Mouse (Mus musculus): Measurements from ENCODE around the gene Tomm40.
"Not testable (repeated sequence)": the region's sequence is repeated elsewhere in the genome, so short reads cannot be mapped to it uniquely, and the experiment has no call there.

The Tomm40 gene

DNA sequence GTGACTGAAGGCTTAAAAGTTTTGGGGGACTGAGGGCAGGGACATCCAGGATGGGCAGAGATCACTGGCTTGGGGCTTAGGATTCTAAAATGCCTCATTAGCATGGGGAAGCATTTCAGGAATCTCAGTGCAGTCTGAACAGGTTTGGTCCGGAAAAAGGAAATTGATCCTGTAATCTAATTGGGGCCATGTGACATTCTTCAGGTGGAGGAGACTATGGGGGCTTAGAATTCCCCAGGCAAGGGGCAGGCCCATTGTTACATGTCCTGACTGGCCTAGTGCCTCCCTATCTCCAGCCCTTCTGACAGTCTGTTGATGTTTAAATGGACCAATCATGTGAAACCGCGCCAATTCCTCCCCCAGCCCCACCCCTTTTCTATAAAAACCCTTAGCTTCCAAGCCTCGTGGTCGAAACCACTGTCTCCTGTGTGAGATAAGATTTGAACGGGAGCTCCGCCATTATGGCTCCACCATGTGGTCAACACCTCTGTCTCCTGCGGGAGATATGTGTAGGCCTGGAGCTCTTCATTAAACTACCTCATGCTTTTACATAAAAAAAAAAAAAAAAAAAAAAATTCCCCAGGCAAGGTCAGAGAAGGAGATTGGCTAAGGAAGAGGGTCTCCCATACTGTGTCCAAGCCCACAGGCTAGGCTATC is 28.2 kb downstream of the Tomm40 start:
- DNase-seq (ENCODE audit: low spot score in 2 of 2) = not testable (repeated sequence)

DNA sequence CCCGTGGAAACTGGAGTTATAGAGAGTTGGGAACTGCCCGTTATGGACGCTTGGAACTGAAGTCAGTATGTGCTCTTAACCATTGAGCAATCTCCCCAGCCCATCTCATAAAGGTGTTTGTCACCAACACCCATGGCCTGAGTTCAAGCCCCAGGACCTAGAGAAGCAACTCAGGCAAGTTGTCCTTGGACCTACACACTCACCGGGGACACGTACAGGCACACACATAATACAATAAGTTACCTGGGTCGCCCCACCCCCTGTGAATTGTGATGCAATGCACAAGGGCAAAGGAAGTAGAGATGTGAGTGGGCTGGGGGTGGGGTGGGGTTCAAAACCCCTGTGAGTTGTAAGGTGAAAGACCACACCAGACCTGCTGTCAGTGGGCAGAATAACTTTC is 28.7 kb downstream of the Tomm40 start:
- no peak for DNase-seq (ENCODE audit: low spot score in 2 of 2)

DNA sequence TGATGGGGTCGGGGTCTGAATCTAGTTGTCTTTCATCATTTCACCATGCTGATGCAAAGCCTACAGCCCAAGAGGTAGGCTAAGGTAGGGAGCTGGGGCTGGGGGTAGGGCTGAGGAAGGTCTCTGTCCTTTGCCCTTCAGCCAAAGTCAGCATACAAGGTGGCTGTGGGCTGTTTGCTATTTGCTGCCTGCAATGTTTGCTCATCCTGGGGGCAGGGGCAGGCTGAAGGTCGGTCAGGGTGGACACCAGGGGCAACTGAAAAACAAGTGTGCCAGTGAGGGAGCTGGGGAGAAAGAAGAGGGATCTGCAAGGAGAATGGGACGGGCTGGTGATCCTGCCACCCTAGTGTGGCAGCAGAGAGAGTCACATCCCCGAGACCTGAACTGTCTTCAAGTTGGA is 29.9 kb downstream of the Tomm40 start:
- DNase-seq (ENCODE audit: low spot score in 2 of 2) = no peak

DNA sequence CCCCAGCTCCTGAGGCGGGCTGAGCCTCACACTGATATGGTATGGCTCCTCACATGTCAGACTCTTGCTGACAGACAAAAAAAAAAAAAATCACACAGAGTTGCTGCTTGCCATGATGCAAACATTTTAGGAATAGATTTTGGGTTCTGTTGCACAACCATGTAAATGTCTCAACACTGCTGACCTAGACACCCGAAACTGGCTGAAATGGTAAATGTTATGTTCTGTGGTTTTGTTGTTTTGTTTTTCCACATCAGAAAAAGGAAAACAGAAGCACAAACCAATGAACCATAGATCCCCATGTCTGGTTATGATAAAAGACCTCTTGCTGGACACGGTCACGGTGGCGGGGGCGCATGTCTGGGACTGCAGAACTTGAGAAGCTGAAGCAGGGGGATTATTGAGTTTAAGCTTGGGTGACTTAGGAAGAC is 31.5 kb downstream of the Tomm40 start:
- DNase-seq (ENCODE audit: low spot score in 2 of 2) = no peak

DNA sequence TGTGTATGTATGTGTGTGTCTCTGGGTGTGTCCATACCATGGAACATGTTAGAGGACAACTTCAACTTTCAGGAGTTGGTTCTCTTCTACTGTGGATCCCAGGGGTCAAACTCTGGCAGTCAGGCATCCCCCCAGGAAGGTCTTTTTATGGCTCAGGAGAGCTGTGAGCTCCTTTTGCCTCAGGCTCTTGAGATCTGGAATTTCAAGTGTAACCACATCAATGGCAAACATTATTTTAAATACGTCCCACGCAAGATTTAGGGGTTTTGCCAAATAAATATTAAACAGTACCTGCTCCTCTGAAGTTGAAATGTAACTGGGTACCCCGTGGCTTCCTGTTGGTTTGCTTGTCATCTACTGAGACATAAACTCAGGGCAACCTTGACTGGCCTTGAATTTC is 32.3 kb downstream of the Tomm40 start:
- no peak for DNase-seq (ENCODE audit: low spot score in 2 of 2)

DNA sequence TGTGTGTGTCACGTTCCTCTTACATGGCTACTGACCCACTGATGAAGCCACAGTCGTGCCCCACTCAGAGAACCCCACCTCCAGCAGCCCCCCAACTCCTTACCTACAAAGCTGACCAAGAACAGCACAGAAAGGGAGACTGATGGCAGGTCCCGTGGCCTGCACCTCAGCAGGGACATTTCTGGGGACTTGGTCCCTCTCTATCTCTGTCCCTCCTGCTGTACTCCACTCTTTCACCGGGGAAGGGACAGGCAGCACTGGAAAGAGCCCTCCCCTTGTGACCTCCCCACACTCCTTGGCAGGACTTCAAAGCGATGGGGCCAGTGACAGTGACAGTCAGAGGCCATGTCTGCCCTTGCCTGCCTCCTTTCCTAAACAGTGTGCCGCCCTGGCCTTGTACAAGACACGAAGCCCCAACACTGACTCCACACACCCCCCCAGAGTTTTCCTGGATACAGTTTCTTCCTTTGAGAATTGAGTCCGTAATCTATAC is 34.0 kb downstream of the Tomm40 start, which contains the start of the genes Gm44805 and Apoc4:
Gm44805 (minus strand) TSS at position 222 of the 493 bp plus-strand sequence.
Apoc4 (minus strand) TSS at position 278 of the 493 bp plus-strand sequence.
- DNase-seq (ENCODE audit: low spot score in 2 of 2) = no peak

DNA sequence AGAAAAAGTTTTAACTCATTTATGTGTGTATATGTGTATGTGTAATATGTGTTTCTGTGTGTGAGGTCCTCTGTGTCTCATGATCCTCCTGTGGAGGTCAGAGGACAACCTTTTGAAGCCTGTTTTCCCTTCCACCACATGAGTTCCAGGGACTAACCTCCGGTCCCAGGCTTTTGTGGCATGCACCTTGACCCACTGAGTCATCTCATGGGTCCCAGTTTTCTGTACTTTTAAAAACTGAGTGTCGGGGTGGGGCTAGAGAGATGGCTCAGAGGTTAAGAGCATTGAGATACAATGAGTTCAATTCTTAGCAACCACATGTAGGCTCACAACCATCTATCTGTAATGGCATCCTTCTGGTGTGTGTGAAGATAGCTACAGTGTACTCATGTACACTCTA is 34.5 kb downstream of the Tomm40 start:
- no peak for DNase-seq (ENCODE audit: low spot score in 2 of 2)

DNA sequence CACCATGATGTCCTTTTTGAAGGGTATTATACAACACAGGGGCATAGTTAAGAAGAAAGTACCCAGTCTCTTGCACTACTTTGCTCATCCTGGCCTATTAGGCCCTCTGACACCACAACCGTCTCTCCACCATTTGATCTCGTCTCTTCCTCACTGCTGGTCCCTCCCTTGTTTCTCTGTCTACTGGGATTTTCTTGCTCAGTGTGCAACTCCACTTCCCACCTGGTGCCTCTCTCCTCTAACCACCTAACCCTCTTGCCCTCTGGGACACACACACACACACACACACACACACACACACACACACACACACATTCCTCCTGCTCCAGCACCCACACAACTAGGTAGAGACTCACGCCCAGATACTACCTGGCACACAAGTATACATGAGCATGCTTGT is 36.3 kb downstream of the Tomm40 start:
- no peak for DNase-seq (ENCODE audit: low spot score in 2 of 2)

DNA sequence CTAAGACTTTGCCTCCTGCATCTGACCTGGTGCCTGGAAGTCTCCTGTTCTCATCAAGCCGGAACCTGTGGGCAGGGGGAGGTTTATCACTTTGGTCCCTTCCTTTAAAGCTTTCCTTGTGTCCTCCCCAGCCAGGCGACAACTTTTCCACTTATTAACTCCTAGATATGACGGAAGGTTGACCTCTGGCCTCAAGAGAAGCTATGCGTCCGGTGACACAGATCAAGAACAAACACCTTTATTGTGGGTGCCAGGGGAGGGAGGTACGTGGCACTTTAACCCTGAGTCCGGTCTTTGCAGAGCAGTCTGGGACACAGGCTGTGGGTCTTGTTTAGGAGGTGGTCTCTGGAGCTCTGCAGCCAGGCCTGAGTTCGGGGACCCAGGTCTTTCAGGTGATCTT is 37.4 kb downstream of the Tomm40 start, which contains the start of gene Apoc2:
Apoc2 (minus strand) TSS at position 70 of the 400 bp plus-strand sequence.
- DNase-seq (ENCODE audit: low spot score in 2 of 2) = no peak

DNA sequence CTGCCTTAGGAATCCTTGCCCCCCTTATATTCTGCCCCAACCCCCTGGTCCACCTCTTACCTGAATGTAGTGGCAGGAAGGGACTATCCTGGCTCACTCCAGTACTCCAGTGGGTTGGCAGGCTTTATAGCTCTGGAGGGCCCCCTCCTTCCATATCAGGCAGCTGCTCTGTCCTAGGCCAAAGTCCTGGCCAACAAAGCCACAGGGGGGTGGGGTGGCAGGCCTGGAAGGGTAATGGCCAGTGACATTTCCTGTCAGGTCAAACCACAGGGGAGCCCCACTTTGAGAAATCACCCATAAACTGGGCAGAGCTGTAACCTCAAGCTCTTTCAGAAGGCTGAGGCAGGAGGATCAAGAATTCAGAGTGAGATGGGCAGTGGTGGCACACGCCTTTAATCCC is 38.6 kb downstream of the Tomm40 start:
- no peak for DNase-seq (ENCODE audit: low spot score in 2 of 2)

DNA sequence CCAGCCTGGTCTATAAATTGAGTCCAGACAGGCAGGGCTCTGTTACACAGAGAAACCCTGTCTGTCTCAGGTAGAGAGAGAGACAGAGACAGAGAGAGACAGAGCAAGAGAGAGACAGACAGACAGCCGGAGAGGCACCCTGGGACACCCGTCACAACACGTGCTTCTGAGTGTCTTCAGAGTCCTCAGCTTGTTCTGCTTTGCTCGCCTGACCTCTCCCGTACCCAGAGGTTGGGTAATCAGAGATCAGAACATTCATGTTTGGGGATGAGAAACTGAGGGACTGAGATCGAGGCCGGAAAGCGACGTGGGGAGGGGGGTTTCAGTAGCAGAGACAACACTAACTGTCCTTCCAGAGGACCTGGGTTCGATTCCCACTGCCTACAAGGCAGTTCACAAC is 39.4 kb downstream of the Tomm40 start:
- DNase-seq (ENCODE audit: low spot score in 2 of 2) = no peak

DNA sequence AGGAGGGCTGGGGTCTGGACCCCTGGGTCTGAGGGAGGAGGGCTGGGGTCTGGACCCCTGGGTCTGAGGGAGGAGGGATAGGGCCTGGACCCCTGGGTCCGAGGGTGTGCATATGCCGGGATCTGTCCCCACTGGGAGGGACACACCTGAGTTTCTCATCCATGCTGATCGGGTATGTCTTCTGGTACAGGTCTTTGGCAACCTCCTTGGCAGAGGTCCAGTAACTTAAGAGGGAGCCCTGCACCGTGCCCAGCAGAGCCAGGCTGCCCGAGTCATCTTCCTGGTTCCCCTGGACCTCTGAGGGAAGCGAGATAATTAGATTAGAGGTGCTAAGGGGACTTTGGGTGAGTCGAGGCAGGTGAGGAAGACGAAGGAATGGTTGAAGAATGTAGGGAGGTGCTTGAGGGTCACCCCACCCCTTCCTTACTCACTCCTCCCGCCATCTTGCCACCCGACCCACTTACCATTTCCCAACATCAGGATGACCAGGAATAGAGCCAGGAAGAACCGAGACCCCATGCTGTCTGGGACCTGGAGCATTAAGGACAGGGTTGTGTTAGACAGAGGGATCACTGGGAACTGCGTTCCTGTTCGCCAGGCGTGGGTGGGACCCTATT is 42.0 kb downstream of the Tomm40 start:
- DNase-seq (ENCODE audit: low spot score in 2 of 2) = no peak

DNA sequence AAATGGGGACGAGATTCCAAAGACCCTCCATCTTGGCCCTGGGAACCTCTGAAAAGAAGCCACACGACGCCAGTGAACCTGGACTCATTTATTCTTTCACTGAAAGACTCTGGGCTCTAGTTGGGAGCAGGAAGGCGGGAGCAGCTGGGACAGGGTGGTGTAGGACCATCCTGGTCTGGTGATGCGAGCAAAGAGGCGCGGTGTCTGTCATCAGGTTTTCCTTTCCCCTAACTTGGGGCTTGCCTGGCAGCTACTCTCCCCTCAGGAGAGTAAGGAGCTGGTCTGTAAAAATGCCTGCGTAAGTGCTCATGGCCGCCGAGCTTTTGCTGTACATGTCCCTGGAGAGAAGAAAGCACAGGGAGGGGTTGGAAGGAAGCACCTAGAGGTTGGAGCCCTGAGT is 43.7 kb downstream of the Tomm40 start:
- DNase-seq (ENCODE audit: low spot score in 2 of 2) = no peak

DNA sequence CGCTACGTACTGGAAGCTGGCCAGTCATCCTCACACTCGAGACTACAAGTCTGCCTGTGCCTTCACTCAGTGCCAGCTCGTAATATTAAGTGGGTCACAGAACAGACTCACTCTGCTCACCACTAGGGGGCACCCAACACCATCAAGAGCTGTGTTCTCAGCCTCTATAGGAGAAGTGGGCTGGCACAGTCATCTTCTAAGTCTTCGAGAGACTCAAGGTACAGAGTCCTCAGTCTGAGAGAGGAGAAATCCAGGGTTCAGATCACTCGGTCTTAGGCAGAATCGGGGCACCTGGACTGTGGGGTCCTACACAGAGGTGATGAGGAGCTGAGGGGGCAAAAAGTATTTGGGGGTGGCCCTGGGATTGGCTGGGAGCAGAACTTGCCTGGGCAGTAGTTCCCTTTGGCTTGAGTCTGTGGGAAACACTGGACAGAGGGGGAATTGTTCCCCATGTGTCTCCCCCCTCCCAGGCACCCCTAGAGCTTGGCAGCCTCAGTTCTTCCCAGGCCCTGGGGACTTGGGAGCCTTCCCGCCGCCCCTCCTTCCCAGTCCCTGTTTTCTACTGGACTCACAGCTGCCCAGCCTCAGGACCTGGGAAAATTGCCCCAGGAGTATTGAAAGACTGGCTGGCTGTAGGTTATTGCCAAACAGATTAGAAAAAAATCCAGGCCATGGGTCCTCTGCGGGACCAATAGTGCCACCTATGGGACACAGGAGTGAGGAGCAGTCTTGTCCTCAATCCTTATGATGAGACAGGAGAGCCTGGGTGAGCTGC is 46.1 kb downstream of the Tomm40 start:
- peak; percentile 84 to 91 for DNase-seq (ENCODE audit: low spot score in 2 of 2)

DNA sequence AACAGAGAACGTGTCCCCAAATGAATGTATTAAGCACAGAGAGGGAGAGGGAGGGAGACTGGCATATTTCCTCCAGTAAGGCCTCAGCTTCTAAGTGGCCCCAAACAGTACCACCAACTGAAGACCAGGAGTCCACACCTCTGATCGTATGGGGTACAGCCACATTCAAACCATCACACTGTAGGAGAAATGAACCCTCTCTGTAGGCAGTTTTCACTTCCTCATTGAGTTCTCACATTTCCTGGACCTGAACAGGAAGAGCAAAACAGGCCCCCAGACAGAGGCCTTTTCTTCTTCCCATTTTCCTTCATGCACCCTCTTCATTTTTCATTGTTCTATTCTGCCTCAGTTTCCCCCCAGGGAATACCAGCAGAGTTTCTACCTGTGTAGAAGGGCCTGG is 47.8 kb downstream of the Tomm40 start:
- DNase-seq (ENCODE audit: low spot score in 2 of 2) = no peak

DNA sequence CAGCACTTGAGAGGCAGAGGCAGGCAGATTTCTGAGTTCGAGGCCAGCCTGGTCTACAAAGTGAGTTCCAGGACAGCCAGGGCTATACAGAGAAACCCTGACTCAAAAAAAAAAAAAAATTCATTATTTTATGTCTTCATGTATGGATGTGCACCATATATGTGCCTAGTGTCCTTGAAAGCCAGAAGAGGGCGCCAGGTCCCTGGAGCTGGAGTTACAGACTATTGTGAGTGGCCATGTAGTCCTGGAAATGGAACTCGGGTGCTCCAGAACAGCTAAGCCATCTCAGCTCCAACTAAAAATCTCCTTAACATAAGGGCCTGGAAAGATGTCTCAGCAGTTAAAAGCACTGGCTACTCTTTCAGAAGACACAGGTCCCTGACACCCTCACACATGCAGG is 48.5 kb downstream of the Tomm40 start:
- no peak for DNase-seq (ENCODE audit: low spot score in 2 of 2)

DNA sequence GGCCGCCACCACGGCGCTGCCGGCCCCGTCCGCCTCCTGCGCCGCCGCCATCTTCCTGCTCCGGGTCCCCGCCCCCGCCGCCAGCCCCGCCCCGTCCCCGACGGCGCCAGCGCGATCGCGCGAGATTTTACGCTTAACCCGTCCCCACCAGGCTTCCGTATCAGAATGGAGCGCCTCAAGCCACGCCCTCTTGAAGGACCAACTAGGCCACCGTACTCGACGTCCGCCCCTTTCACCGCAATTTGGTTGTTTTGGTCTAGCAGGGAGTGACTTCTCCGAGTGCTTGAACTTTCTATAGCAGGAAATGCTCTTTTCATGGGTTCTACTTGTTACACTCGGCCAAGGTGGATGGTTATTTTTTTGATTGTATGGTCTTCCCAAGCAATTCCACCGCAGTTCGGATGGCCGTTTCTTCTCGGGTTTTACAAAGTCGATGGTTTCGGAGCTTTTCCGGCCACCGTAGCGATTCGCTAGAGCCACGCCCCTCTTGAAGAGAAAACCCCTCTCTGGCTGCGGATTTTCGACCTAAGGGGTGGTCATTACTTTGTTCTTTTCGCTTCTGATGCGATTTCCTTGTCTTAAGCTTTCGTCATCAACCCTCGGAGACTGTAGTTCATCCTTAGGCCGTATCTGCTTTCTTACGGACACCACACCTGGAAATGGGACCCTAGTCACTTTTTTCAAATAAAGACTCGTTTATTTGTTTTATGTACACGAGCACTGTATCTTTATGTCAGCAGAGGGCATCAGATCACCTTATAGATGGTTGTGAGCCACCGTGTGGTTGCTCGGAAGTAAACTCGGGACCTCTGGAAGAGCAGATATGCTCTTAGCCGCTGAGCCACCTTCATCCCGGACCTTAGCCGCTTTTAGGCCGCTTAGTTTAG is 50.0 kb downstream of the Tomm40 start, which contains the start of gene Clptm1:
Clptm1 (minus strand) TSS at position 79 of the 887 bp plus-strand sequence.
- DNase-seq (ENCODE audit: low spot score in 2 of 2) = peak; percentile 95 to 98

DNA sequence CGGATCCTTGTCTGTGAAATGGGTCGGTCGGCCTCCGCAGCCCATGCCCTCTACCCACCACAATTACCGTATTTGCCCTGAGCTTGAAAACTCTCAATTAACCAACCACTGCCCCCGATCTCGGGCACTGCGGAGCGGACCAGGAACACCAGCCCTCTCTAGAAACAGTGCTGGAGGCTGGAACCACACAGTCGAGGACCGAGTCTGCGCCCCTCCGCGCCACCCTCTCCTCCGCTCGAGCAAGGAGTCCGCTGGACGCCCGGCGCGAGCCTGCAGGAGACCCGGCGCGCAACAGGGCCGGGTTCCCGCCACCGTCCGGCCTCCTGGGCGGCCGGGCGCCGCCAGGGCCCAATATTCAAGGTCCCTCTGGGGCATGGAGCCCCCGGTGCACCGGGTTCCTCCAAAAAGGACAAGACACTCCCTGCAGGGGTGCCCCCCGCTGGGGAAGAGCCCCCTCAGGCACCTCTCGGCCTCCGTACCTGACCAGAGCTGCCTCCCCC is 50.7 kb downstream of the Tomm40 start:
- no peak for DNase-seq (ENCODE audit: low spot score in 2 of 2)

DNA sequence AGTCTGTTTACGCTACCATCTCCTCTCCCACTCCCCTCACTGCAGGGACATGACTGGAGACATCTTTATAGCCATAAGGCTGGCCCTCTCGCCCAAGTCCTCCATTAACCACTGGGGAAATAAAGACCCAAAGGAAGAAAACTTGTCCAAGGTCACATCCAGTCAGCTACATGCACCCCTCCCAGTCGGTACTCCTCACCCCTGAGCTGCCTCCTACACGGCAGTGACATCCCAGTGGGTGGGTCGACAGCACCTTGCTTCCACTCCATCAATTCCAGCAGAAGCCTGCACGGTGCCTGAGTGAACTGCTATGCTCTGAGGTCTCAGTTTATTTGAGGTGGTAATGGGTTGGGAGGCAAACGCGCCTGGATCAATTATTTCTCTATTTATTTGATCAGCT is 51.3 kb downstream of the Tomm40 start:
- no peak for DNase-seq (ENCODE audit: low spot score in 2 of 2)

DNA sequence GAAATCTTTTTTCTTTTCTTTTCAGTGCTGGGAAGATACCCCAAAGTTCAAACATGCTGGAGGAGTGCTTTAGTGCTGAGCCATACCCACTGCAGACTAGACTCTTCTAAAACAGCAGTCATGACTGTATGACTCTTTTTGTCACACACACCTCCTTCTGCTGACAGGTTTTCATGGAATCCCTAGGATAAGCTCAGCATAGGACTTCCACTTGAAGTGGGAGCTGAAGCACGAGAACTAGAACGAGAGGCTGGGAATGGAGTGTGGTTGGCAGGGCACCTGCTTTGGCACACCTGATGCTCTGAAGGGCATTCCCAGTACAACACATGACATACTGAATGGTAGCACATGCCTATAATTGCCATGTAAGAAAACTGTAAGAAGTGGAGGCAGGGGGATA is 62.6 kb downstream of the Tomm40 start:
- DNase-seq (ENCODE audit: low spot score in 2 of 2) = no peak

All from urinary bladder, postnatal 4 days (tissue).